Mouse (Mus musculus) cortical plate, adult 2 months (tissue): Measurements from ENCODE around the gene Gm11444.

Experiments
- CTCF ChIP-seq: fragments of 200-500 bp; IDR thresholded peaks from 2 replicates; pipeline ENCODE4 v1.5.1; 2011; ENCODE audit warnings: mild to moderate bottlenecking, control low read depth, low read length; ENCODE audit not compliant: insufficient read depth; ENCODE audit errors: extremely low read depth
- POLR2A ChIP-seq: fragments of 200-500 bp; IDR thresholded peaks from 2 replicates; pipeline ENCODE4 v1.6.1; 2011; ENCODE audit warnings: mild to moderate bottlenecking, low read length, control low read depth; ENCODE audit not compliant: insufficient read depth; ENCODE audit errors: extremely low read depth

DNA sequence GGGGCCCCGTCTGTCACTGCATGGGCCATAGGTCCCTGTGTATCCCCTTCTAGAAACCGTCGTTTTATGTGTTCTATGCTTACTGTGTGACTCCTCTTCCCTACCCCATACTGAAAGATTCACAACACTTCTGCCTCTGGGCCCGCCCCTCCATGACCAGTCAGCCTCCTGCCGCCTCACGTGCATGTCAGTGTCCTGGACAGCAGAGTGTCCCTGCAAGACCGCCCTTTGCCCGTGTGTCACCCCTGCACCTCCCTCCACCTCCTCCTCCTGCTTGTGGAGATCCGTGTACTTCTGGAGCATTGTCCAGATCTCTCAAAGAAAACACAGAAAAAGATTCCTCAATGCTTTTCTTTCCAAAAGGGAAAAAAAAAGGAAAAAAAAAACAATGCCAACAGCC lies 28.5 kb downstream of the Gm11444 start:
- TF ChIP-seq CTCF: no peak
- TF ChIP-seq POLR2A: no peak
